Mouse (Mus musculus) A20 (cell line): Measurements from ENCODE around the gene Endov.

Experiments used
- DNase-seq: peaks from one replicate; pipeline ENCODE4 v3.0.0-alpha.2; 2011; ENCODE audit warnings: low read depth, low spot score

Gene Endov

DNA sequence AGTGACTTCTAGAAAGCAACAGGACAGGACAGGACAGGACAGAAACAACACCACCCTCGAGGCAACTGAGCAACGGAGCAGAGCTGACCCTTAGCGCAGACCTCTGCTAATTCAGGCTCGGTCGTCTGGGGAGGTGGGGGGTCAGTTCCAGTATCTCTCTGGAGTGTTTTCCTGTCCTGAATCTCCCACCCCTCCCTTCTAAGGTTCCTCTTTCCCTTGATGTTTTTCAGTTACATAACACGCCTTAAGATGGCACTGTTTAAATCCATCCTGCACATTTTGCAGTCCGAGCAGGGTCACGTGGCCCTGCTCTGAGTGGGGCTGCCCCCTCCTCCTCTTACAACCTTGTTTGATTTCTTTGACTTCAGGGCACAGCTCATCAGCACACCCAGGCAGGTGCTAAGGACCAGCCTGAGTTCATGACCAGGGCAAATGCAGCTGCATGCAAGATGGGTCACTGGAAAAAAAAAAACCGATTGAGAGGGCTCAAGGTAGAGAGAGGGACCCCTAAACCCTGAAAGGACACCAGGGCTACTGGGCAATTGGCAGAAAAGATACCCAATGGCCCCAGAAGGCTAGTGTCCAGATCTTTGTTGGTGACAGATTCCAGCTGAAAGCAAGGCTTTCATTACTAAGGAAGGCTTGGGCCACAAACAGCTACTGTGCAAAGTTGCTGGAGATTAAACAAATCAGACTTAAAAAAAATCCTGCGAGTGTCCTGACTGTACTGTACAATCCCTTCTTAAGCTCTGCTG lies 54.8 kb downstream of the Endov start:
- DNase-seq, result peak; percentile 42

- no peak for DNase-seq
Observed at GRCm38 (mm10) chr11:119546496-119547182, 55.5 kb downstream of the Endov start.

- no peak for DNase-seq
Observed at GRCm38 (mm10) chr11:119547183-119547921, 56.2 kb downstream of the Endov start, which contains the start of gene Nptx1. Gene Nptx1, minus strand, starts transcription at chr11:119547753.

- no peak for DNase-seq
Observed at GRCm38 (mm10) chr11:119547951-119548591, 56.9 kb downstream of the Endov start.

DNA sequence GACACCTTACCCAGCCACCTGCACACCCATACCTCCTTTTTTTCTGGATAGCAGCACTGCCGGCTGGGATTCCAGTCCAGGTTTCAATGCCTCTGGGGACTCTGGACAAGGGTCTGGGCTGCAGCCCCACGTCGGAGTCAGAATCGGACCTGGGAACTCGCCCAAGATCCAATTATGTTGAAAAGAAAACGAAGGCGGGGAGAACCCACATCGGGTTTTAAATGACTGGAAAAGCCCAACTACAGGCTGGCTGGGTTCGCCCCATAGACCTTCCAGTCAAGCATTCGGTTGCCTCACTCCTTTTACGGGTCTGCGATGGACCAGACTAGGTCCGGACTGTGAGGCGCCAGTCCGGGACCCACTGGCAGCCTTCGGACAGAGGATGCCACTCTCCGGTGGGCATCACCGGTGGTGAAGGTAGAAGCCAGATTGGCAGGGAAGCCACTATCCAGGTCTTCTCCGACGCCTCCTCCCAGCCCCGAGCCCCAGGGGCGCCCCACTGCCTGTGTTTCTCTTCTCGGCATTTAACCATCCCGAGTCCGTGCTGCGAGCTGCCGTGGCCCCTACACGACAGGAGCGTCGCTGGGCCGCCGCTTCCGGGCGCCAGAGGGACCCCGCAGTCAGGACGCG lies 57.7 kb downstream of the Endov start:
- no peak for DNase-seq

DNA sequence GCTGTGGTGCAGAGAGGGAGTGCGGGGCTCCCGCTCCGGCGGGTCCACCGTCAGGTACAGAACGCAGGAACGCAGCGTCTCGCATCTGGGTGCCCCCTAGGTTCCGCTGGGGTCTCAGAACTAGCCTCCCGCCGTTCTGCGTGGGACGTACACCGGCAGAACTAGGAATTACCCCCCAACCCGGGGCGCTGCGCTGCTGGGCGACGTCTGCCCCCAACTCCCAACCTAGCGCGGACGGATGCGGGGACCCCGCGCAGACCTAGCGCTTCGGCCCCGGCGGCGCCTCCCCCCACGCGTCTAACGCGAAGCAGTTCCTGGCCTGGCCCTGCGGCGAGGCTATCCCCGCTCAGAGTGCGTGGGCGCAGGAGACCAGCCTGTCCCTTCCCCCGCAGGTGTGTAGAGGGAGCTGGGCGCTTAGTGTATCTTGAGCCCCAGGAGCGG lies 58.2 kb downstream of the Endov start:
- no peak for DNase-seq

GRCm38 (mm10) chr11:119550546-119551335 lies 59.6 kb downstream of the Endov start:
- DNase-seq, result no peak

- no peak for DNase-seq
Observed at GRCm38 (mm10) chr11:119551468-119551867, 60.3 kb downstream of the Endov start.

- no peak for DNase-seq
Observed at GRCm38 (mm10) chr11:119552301-119552700, 61.2 kb downstream of the Endov start.

DNA sequence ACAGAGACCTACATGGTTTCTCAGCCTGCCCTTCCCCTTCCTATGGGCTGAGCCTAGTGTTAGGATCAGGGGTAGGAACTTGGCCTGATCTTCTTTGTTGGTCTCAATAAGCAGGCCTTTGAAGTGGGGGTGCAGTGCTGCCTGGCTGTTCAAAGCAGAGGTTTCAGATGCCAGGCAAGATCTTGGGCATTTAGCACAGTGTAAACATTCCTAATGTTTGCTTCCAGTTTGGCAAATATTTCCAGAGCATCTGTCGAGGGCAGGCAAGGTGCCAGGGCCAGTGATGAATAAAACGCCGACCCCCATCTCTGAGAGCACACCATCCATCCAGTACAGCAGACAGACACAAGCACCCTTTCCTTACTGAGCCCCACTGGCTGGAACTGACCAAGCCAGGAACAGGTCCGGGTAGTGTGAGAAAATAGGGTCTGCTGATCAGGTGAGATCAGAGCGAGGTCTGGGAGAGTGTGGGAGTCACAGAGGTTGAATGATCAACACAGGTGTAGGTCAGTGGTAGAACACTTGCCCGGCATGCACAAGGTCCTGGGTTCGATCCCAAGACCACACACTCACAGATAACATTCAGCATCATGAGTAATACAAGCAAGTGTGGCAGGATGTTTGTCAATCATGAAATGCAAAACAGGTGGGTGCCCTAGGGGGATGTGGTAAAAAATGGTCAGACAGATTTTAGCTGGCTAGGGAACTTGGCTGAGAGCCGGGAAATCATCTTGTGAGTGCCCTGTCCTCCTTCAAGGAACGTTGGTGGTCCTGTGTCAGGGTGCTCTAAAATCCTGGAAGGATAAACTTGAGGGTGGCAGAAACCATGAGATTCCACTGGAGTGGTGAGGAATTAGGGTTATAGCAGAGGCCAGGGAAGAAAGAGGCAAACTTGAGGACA lies 62.0 kb downstream of the Endov start:
- no peak for DNase-seq

- no peak for DNase-seq
Observed at GRCm38 (mm10) chr11:119554706-119555105, 63.6 kb downstream of the Endov start.

GRCm38 (mm10) chr11:119555170-119555569 lies 64.0 kb downstream of the Endov start:
- no peak for DNase-seq

DNA sequence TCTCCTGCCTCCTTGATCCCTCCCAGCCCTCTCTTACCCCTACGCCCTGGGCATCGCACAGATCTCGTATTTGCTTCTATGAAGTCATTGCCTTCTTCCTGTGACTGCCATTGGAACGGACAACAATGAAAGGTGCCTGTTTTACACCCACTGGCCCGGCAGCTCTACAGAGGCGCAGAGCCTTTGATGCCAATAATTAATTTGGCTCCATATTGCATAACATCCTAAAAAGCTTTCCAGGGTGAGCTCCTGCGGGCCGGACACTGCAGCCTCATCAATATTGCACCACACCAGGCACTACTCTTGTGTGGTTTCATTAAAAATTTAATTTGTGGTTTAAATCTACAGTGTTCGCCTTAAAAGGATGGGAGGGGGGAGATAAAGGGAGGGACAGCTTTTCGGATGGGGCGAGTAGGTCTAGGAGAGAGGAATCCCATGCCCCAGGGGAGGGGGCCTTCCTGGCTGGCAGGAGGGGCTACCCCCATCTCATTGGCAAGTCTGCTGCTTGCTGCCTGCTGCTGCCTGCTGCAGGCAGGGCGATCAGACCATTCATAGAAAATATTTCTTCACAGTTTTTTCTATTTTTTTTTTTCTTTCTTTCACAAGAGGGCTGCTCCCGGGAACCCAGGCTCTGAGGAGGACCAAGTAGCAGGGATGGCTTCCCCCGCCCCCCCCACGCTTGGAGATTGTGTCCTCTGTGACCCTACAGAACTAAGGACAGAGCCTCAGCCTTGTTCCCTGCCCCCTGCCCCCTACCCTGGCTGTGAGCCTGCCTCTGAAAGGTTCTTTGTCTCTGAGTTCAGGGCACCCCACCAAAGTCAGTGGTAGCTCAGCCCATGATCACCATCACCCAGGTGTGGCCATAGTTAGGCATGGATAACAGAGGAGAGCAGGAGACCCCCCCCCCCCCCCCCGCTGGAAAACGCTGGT lies 67.1 kb downstream of the Endov start:
- DNase-seq, result no peak

DNA sequence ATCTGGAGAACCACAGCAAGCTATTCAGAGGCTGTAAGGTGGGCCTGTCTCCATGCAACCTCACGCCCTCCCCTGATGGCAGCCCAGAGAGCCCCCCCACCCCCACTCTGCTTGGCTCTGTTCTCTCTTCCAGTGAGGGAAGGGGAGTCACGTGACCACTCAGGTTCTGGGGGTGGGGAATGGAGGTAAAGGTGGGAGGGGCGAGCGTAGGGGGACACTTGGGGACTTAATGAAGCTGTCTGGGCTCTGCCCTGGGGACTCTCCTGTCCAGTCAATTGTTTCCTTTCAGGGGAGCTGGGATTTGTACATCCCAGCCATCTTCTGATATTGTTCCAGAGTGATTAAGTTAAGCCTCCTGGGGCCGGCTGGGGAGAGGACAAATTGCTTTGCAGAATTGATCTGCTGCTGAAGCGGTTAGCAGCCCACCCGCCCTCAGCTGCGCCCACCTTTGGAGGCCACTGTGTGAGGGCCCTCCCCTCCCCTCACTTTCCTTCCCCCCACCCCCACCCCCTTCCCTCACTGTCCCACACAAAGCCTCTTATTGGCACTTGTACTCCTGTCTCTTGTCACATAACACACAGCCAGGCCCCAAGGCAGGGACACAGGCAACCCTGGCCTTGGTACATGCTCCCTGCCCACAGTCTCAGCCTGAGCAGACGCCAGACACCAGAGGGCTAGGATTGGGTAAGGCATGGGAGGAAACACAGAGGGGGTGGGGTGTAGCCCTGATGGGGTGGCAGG lies 67.9 kb downstream of the Endov start:
- DNase-seq, result no peak
